Mouse (Mus musculus): ENCODE results near the gene Stim2. TPM values are rescaled to one million over a fixed set of nuclear protein-coding genes. Genes with fewer than 3 reads are reported as not detected.

Stim2 gene
- polyA plus RNA-seq, 1 experiment, result 23.6 TPM

DNA sequence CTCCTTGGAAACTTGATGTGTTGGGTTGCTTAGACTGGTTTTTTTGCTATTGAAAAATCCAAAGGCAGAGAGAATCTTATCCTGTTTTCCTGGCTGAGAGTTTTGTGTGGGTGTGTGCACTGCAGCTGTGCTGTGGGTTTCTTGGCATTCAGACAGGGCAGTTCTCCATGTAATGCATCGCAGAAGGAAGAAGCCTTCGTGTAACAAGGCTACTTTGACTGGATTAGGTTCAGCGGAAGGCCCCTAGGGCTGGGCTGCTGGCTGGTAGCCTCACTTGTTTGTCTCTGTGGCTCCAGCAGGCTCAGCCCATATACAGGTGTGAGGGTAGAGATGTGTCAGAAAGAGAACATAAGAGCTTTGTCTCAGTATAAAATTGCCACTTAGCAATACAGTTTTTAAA is 102.6 kb downstream of the Stim2 start:
- H3ac ChIP-seq (ENCODE audit: control insufficient read depth, insufficient read length), result no peak overlapping the region
- TF ChIP-seq MAX (IDR thresholded peaks at IDR 0.05; ENCODE audit: low read depth) (no peak), SRF (IDR thresholded peaks at IDR 0.05; ENCODE audit: control insufficient read depth, insufficient read length, low read depth) (no peak), TCF12 (IDR thresholded peaks at IDR 0.05; ENCODE audit: insufficient read depth, poor library complexity, severe bottlenecking) (peak; percentile 81), USF1 (IDR thresholded peaks at IDR 0.05; ENCODE audit: low read depth) (no peak), MYOD1 (IDR thresholded peaks at IDR 0.05; ENCODE audit: control insufficient read depth in 1 of 3, insufficient read length in 2 of 3, low read depth in 2 of 3) (peak; percentile 21 to 89 (median 88)), CEBPB (IDR thresholded peaks at IDR 0.05; ENCODE audit: insufficient read depth, poor library complexity, severe bottlenecking) (no peak), POLR2AphosphoS2 (IDR thresholded peaks at IDR 0.05; ENCODE audit: insufficient read length, low read depth) (no peak), E2F4 (IDR thresholded peaks at IDR 0.05; ENCODE audit: insufficient read depth) (no peak), REST (IDR thresholded peaks at IDR 0.05; ENCODE audit: insufficient read depth, insufficient read length) (no peak), TCF3 (IDR thresholded peaks at IDR 0.05; ENCODE audit: insufficient read length, low read depth) (no peak), POLR2A (IDR thresholded peaks at IDR 0.05; ENCODE audit: insufficient read length, low read depth) (no peak), MYOG (IDR thresholded peaks at IDR 0.05; ENCODE audit: control insufficient read depth in 1 of 3, insufficient read depth in 1 of 3, insufficient read length in 2 of 3, low read depth in 2 of 3) (peak in 2 of 3 experiments; percentile 85 to 86)
- no peaks in the 10 kb centered on the region for H3K27me3 ChIP-seq (ENCODE audit: control insufficient read depth, insufficient read depth, insufficient read length)
- peak overlapping the region; percentile 37 for H3K4me2 ChIP-seq (ENCODE audit: low read depth)
- peaks cover 45% of the 10 kb centered on the region for H3K79me2 ChIP-seq (ENCODE audit: control insufficient read depth, insufficient read depth)
- H3K36me3 ChIP-seq (ENCODE audit: control insufficient read depth, insufficient read depth), result peaks cover 18% of the 10 kb centered on the region
- H3K4me3 ChIP-seq, result no peak overlapping the region

DNA sequence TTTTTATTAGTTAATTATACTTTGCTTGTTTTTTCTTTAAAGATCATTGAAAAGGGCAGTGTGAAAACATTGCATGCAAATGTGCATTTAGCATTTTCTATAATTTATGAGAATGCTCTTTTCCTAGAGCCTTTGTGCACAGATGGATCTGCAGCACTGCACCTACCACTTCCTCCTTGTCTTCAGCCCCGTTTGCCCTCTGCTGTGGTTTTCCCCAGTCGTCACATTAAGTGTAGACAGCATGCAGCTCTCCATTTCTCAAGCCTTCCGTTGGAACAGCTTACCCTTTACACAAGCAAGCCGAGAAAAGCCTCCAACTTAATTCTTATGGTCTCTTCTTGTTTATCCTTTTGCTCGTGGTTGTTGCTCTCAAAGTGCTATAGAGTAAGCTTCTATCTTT is 103.0 kb downstream of the Stim2 start:
- no peak overlapping the region for H3ac ChIP-seq (ENCODE audit: control insufficient read depth, insufficient read length)
- H3K4me3 ChIP-seq, result no peak overlapping the region
- TF ChIP-seq REST (IDR thresholded peaks at IDR 0.05; ENCODE audit: insufficient read depth, insufficient read length) (no peak), TCF3 (IDR thresholded peaks at IDR 0.05; ENCODE audit: insufficient read length, low read depth) (no peak), CEBPB (IDR thresholded peaks at IDR 0.05; ENCODE audit: insufficient read depth, poor library complexity, severe bottlenecking) (no peak), USF1 (IDR thresholded peaks at IDR 0.05; ENCODE audit: low read depth) (no peak), POLR2AphosphoS2 (IDR thresholded peaks at IDR 0.05; ENCODE audit: insufficient read length, low read depth) (no peak), SRF (IDR thresholded peaks at IDR 0.05; ENCODE audit: control insufficient read depth, insufficient read length, low read depth) (no peak), MYOD1 (IDR thresholded peaks at IDR 0.05; ENCODE audit: control insufficient read depth in 1 of 3, insufficient read length in 2 of 3, low read depth in 2 of 3) (no peak), POLR2A (IDR thresholded peaks at IDR 0.05; ENCODE audit: insufficient read length, low read depth) (no peak), MYOG (IDR thresholded peaks at IDR 0.05; ENCODE audit: control insufficient read depth in 1 of 3, insufficient read depth in 1 of 3, insufficient read length in 2 of 3, low read depth in 2 of 3) (no peak), MAX (IDR thresholded peaks at IDR 0.05; ENCODE audit: low read depth) (no peak), TCF12 (IDR thresholded peaks at IDR 0.05; ENCODE audit: insufficient read depth, poor library complexity, severe bottlenecking) (no peak), E2F4 (IDR thresholded peaks at IDR 0.05; ENCODE audit: insufficient read depth) (no peak)
- H3K27me3 ChIP-seq (ENCODE audit: control insufficient read depth, insufficient read depth, insufficient read length), result no peaks in the 10 kb centered on the region
- peaks cover 18% of the 10 kb centered on the region for H3K36me3 ChIP-seq (ENCODE audit: control insufficient read depth, insufficient read depth)
- H3K79me2 ChIP-seq (ENCODE audit: control insufficient read depth, insufficient read depth), result peaks cover 41% of the 10 kb centered on the region
- peak overlapping the region; percentile 37 for H3K4me2 ChIP-seq (ENCODE audit: low read depth)

DNA sequence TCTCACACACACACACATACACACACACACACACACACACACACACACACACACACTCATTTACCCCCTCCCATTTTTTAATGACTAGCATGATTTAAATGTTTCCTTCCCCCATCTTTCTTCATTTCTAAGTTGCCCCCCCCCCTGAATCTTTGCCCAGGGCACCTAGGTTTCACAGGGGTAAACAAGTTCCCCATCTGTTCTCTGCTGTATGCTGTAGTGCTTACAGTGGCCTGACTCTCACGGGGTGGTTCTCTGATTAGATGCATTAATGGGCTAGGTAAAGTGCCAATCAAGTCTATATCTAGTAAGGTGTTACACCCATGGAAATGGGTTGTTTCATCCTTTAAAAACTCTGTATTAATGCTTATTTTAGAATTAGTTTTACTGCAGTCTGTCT is 103.7 kb downstream of the Stim2 start:
- H3K27me3 ChIP-seq (ENCODE audit: control insufficient read depth, insufficient read depth, insufficient read length), result no peaks in the 10 kb centered on the region
- TF ChIP-seq REST (IDR thresholded peaks at IDR 0.05; ENCODE audit: insufficient read depth, insufficient read length) (no peak), TCF3 (IDR thresholded peaks at IDR 0.05; ENCODE audit: insufficient read length, low read depth) (no peak), MYOD1 (IDR thresholded peaks at IDR 0.05; ENCODE audit: control insufficient read depth in 1 of 3, insufficient read length in 2 of 3, low read depth in 2 of 3) (no peak), TCF12 (IDR thresholded peaks at IDR 0.05; ENCODE audit: insufficient read depth, poor library complexity, severe bottlenecking) (no peak), MAX (IDR thresholded peaks at IDR 0.05; ENCODE audit: low read depth) (no peak), SRF (IDR thresholded peaks at IDR 0.05; ENCODE audit: control insufficient read depth, insufficient read length, low read depth) (no peak), POLR2AphosphoS2 (IDR thresholded peaks at IDR 0.05; ENCODE audit: insufficient read length, low read depth) (no peak), POLR2A (IDR thresholded peaks at IDR 0.05; ENCODE audit: insufficient read length, low read depth) (no peak), MYOG (IDR thresholded peaks at IDR 0.05; ENCODE audit: control insufficient read depth in 1 of 3, insufficient read depth in 1 of 3, insufficient read length in 2 of 3, low read depth in 2 of 3) (no peak), USF1 (IDR thresholded peaks at IDR 0.05; ENCODE audit: low read depth) (no peak), CEBPB (IDR thresholded peaks at IDR 0.05; ENCODE audit: insufficient read depth, poor library complexity, severe bottlenecking) (no peak), E2F4 (IDR thresholded peaks at IDR 0.05; ENCODE audit: insufficient read depth) (no peak)
- H3K36me3 ChIP-seq (ENCODE audit: control insufficient read depth, insufficient read depth), result peaks cover 20% of the 10 kb centered on the region
- H3K4me2 ChIP-seq (ENCODE audit: low read depth), result peak overlapping the region; percentile 37
- H3ac ChIP-seq (ENCODE audit: control insufficient read depth, insufficient read length), result no peak overlapping the region
- peaks cover 34% of the 10 kb centered on the region for H3K79me2 ChIP-seq (ENCODE audit: control insufficient read depth, insufficient read depth)
- H3K4me3 ChIP-seq, result no peak overlapping the region

DNA sequence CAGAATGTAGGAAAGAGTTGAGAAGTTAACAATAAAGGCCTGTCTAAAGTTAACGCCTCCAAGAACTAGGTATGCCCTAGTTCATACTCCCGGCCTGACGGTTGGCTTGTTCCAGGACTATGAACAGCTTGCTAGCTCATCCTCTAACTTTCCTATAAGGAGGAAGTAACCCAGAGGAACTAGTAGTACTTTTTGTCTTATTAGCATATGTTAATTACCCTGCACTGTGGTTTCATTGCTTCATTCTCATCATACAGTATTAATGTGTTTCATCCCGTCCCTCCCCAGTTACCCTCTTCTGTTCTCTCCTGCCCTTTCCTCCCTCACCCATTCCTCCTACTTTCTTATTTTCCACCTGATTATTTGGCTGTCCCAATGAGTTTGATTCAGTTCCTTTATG is 108.4 kb downstream of the Stim2 start:
- no peaks in the 10 kb centered on the region for H3K27me3 ChIP-seq (ENCODE audit: control insufficient read depth, insufficient read depth, insufficient read length)
- peaks cover 7% of the 10 kb centered on the region for H3K79me2 ChIP-seq (ENCODE audit: control insufficient read depth, insufficient read depth)
- TF ChIP-seq SRF (IDR thresholded peaks at IDR 0.05; ENCODE audit: control insufficient read depth, insufficient read length, low read depth) (no peak), MAX (IDR thresholded peaks at IDR 0.05; ENCODE audit: low read depth) (no peak), MYOD1 (IDR thresholded peaks at IDR 0.05; ENCODE audit: control insufficient read depth in 1 of 3, insufficient read length in 2 of 3, low read depth in 2 of 3) (no peak), POLR2A (IDR thresholded peaks at IDR 0.05; ENCODE audit: insufficient read length, low read depth) (no peak), MYOG (IDR thresholded peaks at IDR 0.05; ENCODE audit: control insufficient read depth in 1 of 3, insufficient read depth in 1 of 3, insufficient read length in 2 of 3, low read depth in 2 of 3) (no peak), CEBPB (IDR thresholded peaks at IDR 0.05; ENCODE audit: insufficient read depth, poor library complexity, severe bottlenecking) (no peak), E2F4 (IDR thresholded peaks at IDR 0.05; ENCODE audit: insufficient read depth) (no peak), TCF12 (IDR thresholded peaks at IDR 0.05; ENCODE audit: insufficient read depth, poor library complexity, severe bottlenecking) (no peak), REST (IDR thresholded peaks at IDR 0.05; ENCODE audit: insufficient read depth, insufficient read length) (no peak), POLR2AphosphoS2 (IDR thresholded peaks at IDR 0.05; ENCODE audit: insufficient read length, low read depth) (no peak), TCF3 (IDR thresholded peaks at IDR 0.05; ENCODE audit: insufficient read length, low read depth) (no peak), USF1 (IDR thresholded peaks at IDR 0.05; ENCODE audit: low read depth) (no peak)
- no peak overlapping the region for H3ac ChIP-seq (ENCODE audit: control insufficient read depth, insufficient read length)
- H3K4me3 ChIP-seq, result no peak overlapping the region
- peaks cover 42% of the 10 kb centered on the region for H3K36me3 ChIP-seq (ENCODE audit: control insufficient read depth, insufficient read depth)
- H3K4me2 ChIP-seq (ENCODE audit: low read depth), result no peak overlapping the region

Data from myocyte (in vitro differentiated cells).